Mouse (Mus musculus) retina, embryonic 14.5 days (tissue): ENCODE results near the gene Baiap3.

Experiments
- DNase-seq: peaks from one replicate; pipeline ENCODE4 v3.0.0-alpha.2; 2015; ENCODE audit warnings: low spot score

Baiap3 gene

GRCm38 (mm10) chr17:25210680-25211466 is 45.3 kb downstream of the Baiap3 start:
- DNase-seq: no peak

GRCm38 (mm10) chr17:25210006-25210405 is 46.2 kb downstream of the Baiap3 start:
- no peak for DNase-seq

- no peak for DNase-seq
Observed at GRCm38 (mm10) chr17:25202401-25202800, 53.8 kb downstream of the Baiap3 start.
